In genomic region chr8:125474876-125475275, GRCm38 (mm10) we compare ENCODE assay signal across 8 mouse cellular contexts.
A peak's percentile ranks its signal among the peaks of the same experiment; 100 is the strongest.
DNase-seq lines count a peak whose midpoint lies in the region; ATAC-seq and TF ChIP-seq lines count a peak whose summit lies in the region.

No protein-coding gene starts in this region.

- no peak overlapping the region for H3K4me3 ChIP-seq in heart, embryonic 10.5 days
- no peak overlapping the region for H3K4me3 ChIP-seq in embryonic facial prominence, embryonic 13.5 days
- H3K4me3 ChIP-seq in lung, embryonic 14.5 days (ENCODE audit: low read depth, low read length) = no peak overlapping the region
- no peak overlapping the region for H3K4me3 ChIP-seq in liver, embryonic 11.5 days (ENCODE audit: low read depth, low read length)

- no peak for TF ChIP-seq CTCF in lung, embryonic 14.5 days (IDR thresholded peaks at IDR 0.05; ENCODE audit: low read depth)

- ATAC-seq in embryonic facial prominence, embryonic 13.5 days (ENCODE audit: insufficient number of reproducible peaks, insufficient read depth, low FRiP score, low TSS enrichment, low read depth) = no peak
- 0 out of 2 replicates have a peak, but pooled peaks have one; percentile 17 for ATAC-seq in lung, embryonic 14.5 days (ENCODE audit: insufficient read depth)
- no peak for ATAC-seq in liver, embryonic 11.5 days (replicated peaks; ENCODE audit: low FRiP score)

- H3K27ac ChIP-seq in heart, embryonic 10.5 days = no peak overlapping the region
- peak overlapping the region; percentile 45 for H3K27ac ChIP-seq in embryonic facial prominence, embryonic 13.5 days
- H3K27ac ChIP-seq in lung, embryonic 14.5 days (ENCODE audit: low read depth) = 0 out of 2 replicates have a peak overlapping the region, but pooled peaks have one; percentile 64
- no peak overlapping the region for H3K27ac ChIP-seq in liver, embryonic 11.5 days (ENCODE audit: low read depth, low read length)

- H3K27me3 ChIP-seq in heart, embryonic 10.5 days (ENCODE audit: insufficient read depth, poor library complexity, severe bottlenecking) = no peaks in the 10 kb centered on the region
- no peaks in the 10 kb centered on the region for H3K27me3 ChIP-seq in embryonic facial prominence, embryonic 13.5 days
- H3K27me3 ChIP-seq in lung, embryonic 14.5 days (ENCODE audit: insufficient read depth, low read length) = no peaks in the 10 kb centered on the region
- H3K27me3 ChIP-seq in liver, embryonic 11.5 days (replicated peaks; ENCODE audit: control insufficient read depth, insufficient read depth, low read length) = no peaks in the 10 kb centered on the region

- 88% methylated on average over 12 of the region's 12 CpGs for WGBS in heart, embryonic 10.5 days
- 51% methylated on average over 12 of the region's 12 CpGs for WGBS in embryonic facial prominence, embryonic 13.5 days
- WGBS in lung, embryonic 14.5 days = 53% methylated on average over 12 of the region's 12 CpGs
- WGBS in liver, embryonic 11.5 days = 85% methylated on average over 12 of the region's 12 CpGs

- no peak overlapping the region for H3K9ac ChIP-seq in embryonic facial prominence, embryonic 13.5 days
- no peak overlapping the region for H3K9ac ChIP-seq in lung, embryonic 14.5 days
- no peak overlapping the region for H3K9ac ChIP-seq in liver, embryonic 11.5 days (ENCODE audit: low read depth, low read length)

- no peaks in the 10 kb centered on the region for H3K9me3 ChIP-seq in heart, embryonic 10.5 days
- no peaks in the 10 kb centered on the region for H3K9me3 ChIP-seq in embryonic facial prominence, embryonic 13.5 days
- H3K9me3 ChIP-seq in lung, embryonic 14.5 days (ENCODE audit: low read depth, low read length) = no peaks in the 10 kb centered on the region
- H3K9me3 ChIP-seq in liver, embryonic 11.5 days (ENCODE audit: control insufficient read depth, low read length) = no peaks in the 10 kb centered on the region

- peaks cover 78% of the 10 kb centered on the region for H3K36me3 ChIP-seq in heart, embryonic 10.5 days
- peaks cover 48% of the 10 kb centered on the region for H3K36me3 ChIP-seq in embryonic facial prominence, embryonic 13.5 days
- H3K36me3 ChIP-seq in lung, embryonic 14.5 days (ENCODE audit: insufficient read depth) = peaks cover 38% of the 10 kb centered on the region
- no peaks in the 10 kb centered on the region for H3K36me3 ChIP-seq in liver, embryonic 11.5 days (ENCODE audit: control insufficient read depth, insufficient read depth, low read length)

- 0 out of 2 replicates have a peak, but pooled peaks cover 3% of the 10 kb centered on the region for H3K4me1 ChIP-seq in heart, embryonic 10.5 days
- peaks cover 29% of the 10 kb centered on the region for H3K4me1 ChIP-seq in embryonic facial prominence, embryonic 13.5 days
- H3K4me1 ChIP-seq in lung, embryonic 14.5 days (ENCODE audit: insufficient read depth) = 0 out of 2 replicates have a peak, but pooled peaks cover 2% of the 10 kb centered on the region
- H3K4me1 ChIP-seq in liver, embryonic 11.5 days (replicated peaks; ENCODE audit: control insufficient read depth, insufficient read depth, low read length) = no peaks in the 10 kb centered on the region

- peak; percentile 98 for DNase-seq in heart, adult 11 months
- no peak for DNase-seq in heart, embryonic 10.5 days (ENCODE audit: low spot score)
- peak; percentile 27 for DNase-seq in adipocyte (ENCODE audit: low spot score)
- peak; percentile 69 for DNase-seq in heart, postnatal 4 days
- peak; percentile 87 for DNase-seq in lung, embryonic 14.5 days
- no peak for DNase-seq in spleen, postnatal 4 days (ENCODE audit: low spot score in 2 of 2)
- no peak for DNase-seq in liver, embryonic 11.5 days (ENCODE audit: low spot score)

- no peak overlapping the region for H3K4me2 ChIP-seq in embryonic facial prominence, embryonic 13.5 days
- H3K4me2 ChIP-seq in lung, embryonic 14.5 days = no peak overlapping the region
- H3K4me2 ChIP-seq in liver, embryonic 11.5 days = no peak overlapping the region

Comparison
In these comparisons a context has a peak if more than half of its experiments do, and no peak if none do; other contexts are left out.
1. DNase-seq: peak in heart, adult 11 months (single experiment), adipocyte (single experiment), heart, postnatal 4 days (single experiment) and lung, embryonic 14.5 days (single experiment); none in heart, embryonic 10.5 days (single experiment), spleen, postnatal 4 days (0 of 2) and liver, embryonic 11.5 days (single experiment).
2. H3K27ac ChIP-seq: peak in embryonic facial prominence, embryonic 13.5 days (single experiment) and lung, embryonic 14.5 days (single experiment); none in heart, embryonic 10.5 days (single experiment) and liver, embryonic 11.5 days (single experiment).